In the genomic region with DNA sequence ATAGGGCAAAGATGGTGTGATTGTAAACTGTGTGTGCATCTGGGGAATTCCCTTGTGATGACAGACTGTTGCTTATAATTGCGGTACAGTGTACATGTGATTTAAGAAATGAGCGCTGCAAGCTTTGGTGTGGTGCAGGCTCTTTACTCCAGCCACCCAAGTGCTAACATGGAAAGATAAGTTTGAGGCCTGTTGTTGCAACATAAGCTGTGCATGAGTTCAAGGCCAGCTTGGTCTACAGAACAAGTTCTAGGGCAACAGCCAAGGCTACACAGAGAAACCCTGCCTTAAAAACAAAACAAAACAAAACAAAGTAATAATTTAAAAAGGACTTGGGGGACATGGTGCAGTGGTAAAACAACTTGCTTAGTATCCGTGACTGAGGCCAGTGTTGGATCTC, we compare ENCODE assay signal across 17 mouse cellular contexts.
"Had no signal": no experiment of that assay in that cellular context is flagged by ENCODE, and none has a peak within 500 bp of the region (broad histone marks: within the 10 kb centered on the region; RNA-seq: fewer than 3 reads in every experiment).

No protein-coding gene starts in this region.

- H3K9ac ChIP-seq: lung, embryonic 14.5 days; midbrain, embryonic 12.5 days; neural tube, embryonic 13.5 days; neural tube, embryonic 15.5 days had no signal

- H3K4me3 ChIP-seq: midbrain, embryonic 10.5 days; midbrain, embryonic 12.5 days; myocyte; neural tube, embryonic 13.5 days; neural tube, embryonic 15.5 days had no signal

- DNase-seq: lung, embryonic 14.5 days; lung, postnatal 10 days; lung, postnatal 4 days; midbrain, embryonic 14.5 days; retina, postnatal 1 day; right cerebral cortex, adult 18-20 months; right cerebral cortex, postnatal 25 days; right cerebral cortex, postnatal 4 days; spleen, adult 18-20 months; thymus, adult 18-20 months; thymus, postnatal 14 days; thymus, postnatal 36 days had no signal

- H3K27ac ChIP-seq: midbrain, embryonic 12.5 days; neural tube, embryonic 13.5 days; neural tube, embryonic 15.5 days had no signal

- H3K27me3 ChIP-seq: neural tube, embryonic 13.5 days; neural tube, embryonic 15.5 days had no signal

- H3K36me3 ChIP-seq: midbrain, embryonic 12.5 days; neural tube, embryonic 13.5 days; neural tube, embryonic 15.5 days had no signal
